Mouse (Mus musculus): ENCODE results near the gene Ptch2. TPM values are rescaled to one million over a fixed set of nuclear protein-coding genes. Genes with fewer than 3 reads are reported as not detected.

Ptch2 gene
- 0.18 TPM for total RNA-seq (2023)

DNA sequence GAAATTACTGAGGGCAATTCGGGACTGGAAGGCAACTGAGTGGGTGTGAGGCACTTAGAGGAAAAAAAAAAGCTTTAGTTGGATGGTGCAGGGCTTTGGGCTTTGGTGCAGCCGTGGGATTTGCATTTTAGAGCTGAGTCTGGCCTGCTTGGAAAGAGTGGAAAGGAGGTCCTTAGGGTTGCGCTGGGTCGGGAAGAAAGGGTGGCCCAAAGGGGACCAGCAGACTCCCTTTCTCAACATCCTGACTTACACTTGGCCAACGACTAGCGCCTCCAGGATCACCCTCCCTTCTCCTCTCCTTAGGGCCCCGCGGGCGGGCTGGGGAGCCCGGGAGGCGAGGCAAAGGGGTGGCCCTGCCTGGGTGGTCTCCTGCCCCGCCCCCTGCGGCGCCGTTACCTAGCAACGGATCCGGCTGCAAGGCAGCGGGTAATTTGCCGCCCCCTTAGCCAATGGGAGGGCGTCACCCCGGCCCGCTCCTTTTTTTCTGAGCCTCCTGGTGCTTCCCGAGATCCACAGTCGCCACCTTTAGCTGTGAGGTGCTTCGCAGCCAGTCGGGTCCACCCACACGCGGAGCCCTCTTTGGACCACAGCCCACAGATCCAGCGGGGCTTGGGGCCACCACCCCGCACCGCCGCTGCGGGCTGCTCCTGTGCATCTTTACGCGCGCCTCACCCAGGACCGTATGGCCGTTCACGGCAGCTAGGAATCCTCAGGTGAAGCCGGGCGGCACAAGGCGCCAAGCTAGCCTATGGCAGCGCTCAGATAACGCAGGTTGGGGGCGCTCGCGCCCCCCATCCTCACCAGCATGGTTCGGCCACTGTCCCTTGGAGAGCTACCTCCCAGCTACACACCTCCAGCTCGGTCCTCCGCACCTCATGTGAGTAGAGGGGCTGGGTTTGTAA is at the start of gene Ptch2:
Gene Ptch2, plus strand, starts transcription at position 525 of the 902 bp plus-strand sequence.

DNA sequence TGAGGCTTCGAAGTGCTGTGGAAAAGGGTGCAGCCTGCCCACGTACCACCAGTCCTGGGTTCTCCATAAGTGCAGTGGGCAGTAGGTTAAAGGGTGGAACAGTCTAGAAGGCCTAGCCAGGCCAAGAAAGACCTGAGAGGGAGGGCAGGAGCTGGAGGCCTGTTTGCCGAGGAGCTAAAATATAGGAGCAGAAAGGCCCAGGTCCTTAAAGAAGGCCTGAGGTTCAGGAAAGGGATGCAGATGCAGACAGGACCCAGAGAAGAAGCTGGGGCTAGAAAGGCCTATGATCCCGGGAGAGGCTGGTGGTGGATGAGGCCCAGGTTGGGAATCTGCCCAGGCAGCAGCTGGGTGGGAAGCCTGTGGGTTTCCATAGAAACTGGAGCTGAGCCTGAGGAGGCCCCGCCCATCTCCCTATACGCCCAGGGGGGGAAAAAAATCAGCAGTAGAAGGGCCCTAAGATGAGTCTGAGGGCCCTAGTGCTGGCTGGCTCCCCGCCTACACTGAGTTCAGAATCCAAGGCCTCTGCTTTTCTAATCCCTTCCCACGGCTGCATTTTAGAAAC is 29.6 kb downstream of the Ptch2 start, which contains the start of gene Btbd19:
Gene Btbd19, minus strand, starts transcription at position 378 of the 562 bp plus-strand sequence.

DNA sequence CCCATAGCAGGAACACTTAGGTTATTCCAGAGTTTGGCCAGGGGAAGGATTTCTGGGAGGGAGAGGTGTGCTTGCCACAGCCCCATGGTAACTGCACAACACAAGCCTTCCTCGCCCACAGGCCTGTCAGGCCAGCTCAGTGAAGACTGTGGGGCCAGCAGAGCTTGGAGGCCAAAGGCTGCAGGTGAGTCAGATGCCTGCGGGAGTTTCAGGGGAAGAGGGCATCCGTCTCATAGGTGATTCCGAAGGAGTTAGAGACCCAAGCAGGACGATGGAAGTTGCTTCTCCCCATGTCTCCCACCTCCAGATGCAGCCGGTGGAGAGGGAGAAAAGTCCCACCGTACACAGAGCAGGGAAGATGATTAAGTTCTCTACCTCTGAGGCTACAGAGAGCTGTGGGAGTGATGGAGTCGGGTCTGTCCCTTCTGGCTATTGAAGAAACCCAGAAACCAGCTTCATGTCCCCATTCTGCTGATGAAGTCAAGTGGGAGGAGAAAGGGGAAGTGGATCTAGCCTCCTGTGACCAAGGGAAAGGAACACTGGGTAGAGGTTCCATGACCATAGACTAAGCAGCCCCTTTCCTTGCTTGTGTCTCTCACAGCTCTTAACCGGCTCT is 30.9 kb downstream of the Ptch2 start, which contains the start of gene Tctex1d4:
Gene Tctex1d4, plus strand, starts transcription at position 120 of the 616 bp plus-strand sequence.

DNA sequence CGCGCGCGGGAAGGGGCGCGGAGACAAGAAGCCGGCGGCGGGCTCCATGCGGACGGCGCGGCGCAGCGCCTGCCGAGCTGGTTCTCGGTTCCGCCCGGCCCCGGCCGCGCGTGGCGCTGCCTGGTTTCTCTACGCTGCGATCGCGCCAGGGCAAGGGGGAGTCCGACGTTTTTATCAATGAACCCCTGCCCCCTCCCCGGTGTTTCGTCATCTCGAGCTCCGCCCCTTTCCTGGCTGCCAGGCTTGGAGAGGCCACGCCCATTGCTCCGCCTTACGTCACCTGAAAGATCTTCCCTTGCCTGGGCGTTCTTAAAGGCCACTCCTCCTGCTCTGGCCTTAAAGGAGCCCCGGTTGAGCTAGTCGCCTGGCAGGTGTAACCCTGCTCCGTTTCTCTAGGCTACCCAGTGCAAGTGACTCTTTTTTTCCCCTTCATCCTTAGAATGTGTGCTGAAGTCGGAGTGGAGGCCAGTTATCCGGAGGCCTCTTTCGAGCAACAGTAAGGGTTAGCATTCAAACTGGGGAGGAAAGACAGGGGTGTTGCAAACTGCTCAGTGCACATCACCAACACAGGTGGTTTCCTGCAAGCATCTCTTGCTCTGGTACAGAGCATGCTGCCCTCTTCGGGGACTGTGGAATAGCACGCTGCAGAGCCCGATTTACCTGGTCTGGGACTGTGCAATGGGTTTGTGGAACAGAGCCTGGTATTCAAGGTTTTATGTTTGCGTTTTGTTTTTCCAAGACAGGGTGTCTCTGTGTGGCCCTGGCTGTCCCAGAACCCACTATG is 38.1 kb downstream of the Ptch2 start, which contains the start of gene Plk3:
Gene Plk3, minus strand, starts transcription at position 147 of the 784 bp plus-strand sequence.

DNA sequence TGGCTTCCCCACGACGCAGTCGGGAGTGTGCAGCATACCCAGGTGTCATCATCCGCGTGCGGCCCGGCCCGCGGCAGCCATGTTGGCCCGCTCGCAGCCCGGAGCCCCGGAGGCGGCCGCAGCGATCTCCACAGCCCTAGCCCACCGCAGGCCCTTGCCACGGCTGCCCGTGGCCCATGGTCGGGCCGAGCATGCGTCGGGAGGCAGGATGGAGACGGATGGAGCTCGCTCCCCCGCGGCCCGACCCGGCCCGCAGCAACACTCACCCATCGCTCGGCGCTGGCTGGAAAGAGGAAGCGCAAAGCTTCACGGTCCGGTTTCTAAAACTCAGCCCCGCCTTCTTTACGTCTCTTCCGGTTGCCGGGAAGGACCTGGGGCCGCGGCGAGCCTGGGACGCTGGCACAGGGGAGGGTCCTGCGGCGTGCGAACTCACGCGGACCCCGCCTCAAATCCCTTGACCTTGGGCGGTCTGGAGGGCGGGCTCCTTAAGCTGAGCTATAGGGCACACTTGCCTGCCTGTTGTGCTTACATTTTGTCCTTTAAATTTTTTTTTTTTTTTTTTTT is 60.0 kb downstream of the Ptch2 start, which contains the start of gene Rps8:
Gene Rps8, minus strand, starts transcription at position 452 of the 564 bp plus-strand sequence.

Other genes with a start within 250 kb of the Ptch2 start
- gene Zswim5, start 218.7 kb upstream of the Ptch2 start, total RNA-seq (2023): not detected
- gene Urod, start 101.7 kb upstream of the Ptch2 start, total RNA-seq (2023): 36.8 TPM
- 35.4 TPM for gene Hectd3, start 100.8 kb upstream of the Ptch2 start, total RNA-seq (2023)
- gene Eif2b3, start 76.7 kb upstream of the Ptch2 start, total RNA-seq (2023): 22.1 TPM
- 22.6 TPM for gene Btbd19, start 29.6 kb downstream of the Ptch2 start, total RNA-seq (2023)
- not detected for gene Tctex1d4, start 30.7 kb downstream of the Ptch2 start, total RNA-seq (2023)
- gene Plk3, start 37.9 kb downstream of the Ptch2 start, total RNA-seq (2023): 55.5 TPM
- gene Rps8, start 60.2 kb downstream of the Ptch2 start, total RNA-seq (2023): 2,747 TPM
- 0.29 TPM for gene Kif2c, start 86.6 kb downstream of the Ptch2 start, total RNA-seq (2023)
- not detected for gene Tmem53, start 155.9 kb downstream of the Ptch2 start, total RNA-seq (2023)
- gene Armh1, start 156.1 kb downstream of the Ptch2 start, total RNA-seq (2023): not detected

Data from CD4-positive naive resting alpha-beta T cell, adult 76 days (primary cell).